Mouse (Mus musculus) CH12.LX (cell line): ENCODE data around the gene Blnk. TPM values are rescaled to one million over a fixed set of nuclear protein-coding genes. Genes with fewer than 3 reads are reported as not detected.

Source experiments
- DNase-seq: peaks from one replicate; pipeline ENCODE4 v3.0.0-alpha.2; 2013; ENCODE audit errors: extremely low read depth
- H3K27ac ChIP-seq: 2 replicates; pipeline ENCODE4 v1.5.1; 2012; ENCODE audit warnings: low read depth, mild to moderate bottlenecking, control low read depth, moderate library complexity; ENCODE audit not compliant: insufficient read depth
- H3K27me3 ChIP-seq: replicated peaks from 2 replicates; pipeline ENCODE3; 2012; ENCODE audit warnings: inconsistent platforms
- H3K36me3 ChIP-seq, 2 experiments: replicated peaks in 1 of 2; 2 replicates each; pipeline versions ENCODE3 to v1.6.1; 2012; ENCODE audit warnings: inconsistent platforms in 1 of 2, low read length in 1 of 2, mild to moderate bottlenecking in 1 of 2, mixed read lengths in 1 of 2, moderate library complexity in 1 of 2; ENCODE audit not compliant: control insufficient read depth in 1 of 2, insufficient read depth in 1 of 2
- H3K4me1 ChIP-seq, 2 experiments: 2 replicates each; pipeline ENCODE4 v1.6.1; 2012; ENCODE audit warnings: inconsistent platforms in 1 of 2, moderate library complexity in 1 of 2; ENCODE audit not compliant: insufficient read depth in 2 of 2, control insufficient read depth in 1 of 2
- H3K4me2 ChIP-seq: 2 replicates; pipeline ENCODE4 v1.6.1; 2012; ENCODE audit warnings: low read depth, mild to moderate bottlenecking, control low read depth; ENCODE audit not compliant: poor library complexity, insufficient read depth, severe bottlenecking
- H3K4me3 ChIP-seq, 3 experiments: fragments of 150-350 bp in 1 of 3; sonication (generic) in 1 of 3; replicated peaks in 1 of 3; 2 replicates each; pipeline versions ENCODE3 to v1.5.1; 2011 to 2012; ENCODE audit warnings: low read depth in 2 of 3, low read length in 2 of 3, mild to moderate bottlenecking in 2 of 3, moderate library complexity in 2 of 3, control low read depth in 1 of 3, improper control_type of control experiment in 1 of 3, inconsistent platforms in 1 of 3, mixed read lengths in 1 of 3; ENCODE audit not compliant: poor library complexity in 1 of 3
- H3K79me2 ChIP-seq: replicated peaks from 2 replicates; pipeline ENCODE4 v1.6.1; 2012; ENCODE audit warnings: mild to moderate bottlenecking, moderate library complexity; ENCODE audit not compliant: control insufficient read depth, poor library complexity, insufficient read depth, severe bottlenecking; ENCODE audit errors: extremely low read depth
- H3K9ac ChIP-seq: 2 replicates; pipeline ENCODE4 v1.6.1; 2012; ENCODE audit warnings: low read depth, mild to moderate bottlenecking, control low read depth, moderate library complexity; ENCODE audit not compliant: insufficient read depth
- H3K9me3 ChIP-seq: replicated peaks from 2 replicates; pipeline ENCODE3; 2012; ENCODE audit warnings: low read length, inconsistent platforms, mixed read lengths
- BHLHE40 ChIP-seq: IDR thresholded peaks from 2 replicates; pipeline ENCODE4 v1.6.1; 2011; ENCODE audit warnings: mild to moderate bottlenecking, low read depth, low read length, improper control_type of control experiment
- CHD2 ChIP-seq: IDR thresholded peaks from 2 replicates; pipeline ENCODE4 v1.6.1; 2011; ENCODE audit warnings: low read length, improper control_type of control experiment
- E2F4 ChIP-seq: IDR thresholded peaks from 2 replicates; pipeline ENCODE4 v1.6.1; 2011; ENCODE audit warnings: low read depth, low read length, improper control_type of control experiment; ENCODE audit not compliant: insufficient replicate concordance
- ELF1 ChIP-seq: IDR thresholded peaks from 2 replicates; pipeline ENCODE4 v1.6.1; 2014; ENCODE audit warnings: low read depth, mild to moderate bottlenecking, inconsistent platforms, low read length, improper control_type of control experiment
- ETS1 ChIP-seq: conservative IDR thresholded peaks from 2 replicates; pipeline ENCODE4 v1.6.1; 2012; ENCODE audit warnings: low read depth, mild to moderate bottlenecking, inconsistent platforms, low read length, improper control_type of control experiment, moderate library complexity
- IRF4 ChIP-seq: IDR thresholded peaks from 2 replicates; pipeline ENCODE4 v1.6.1; 2014; ENCODE audit warnings: low read depth, mild to moderate bottlenecking, inconsistent platforms, low read length, improper control_type of control experiment
- JUN ChIP-seq: IDR thresholded peaks from 2 replicates; pipeline ENCODE4 v1.6.1; 2011; ENCODE audit warnings: low read depth, mild to moderate bottlenecking, low read length, improper control_type of control experiment, moderate library complexity; ENCODE audit not compliant: insufficient read depth
- JUND ChIP-seq: conservative IDR thresholded peaks from 2 replicates; pipeline ENCODE4 v1.6.1; 2011; ENCODE audit warnings: low read depth, low read length, improper control_type of control experiment
- KAT2A ChIP-seq: IDR thresholded peaks from 2 replicates; pipeline ENCODE4 v1.6.1; 2012; ENCODE audit warnings: low read length, improper control_type of control experiment, inconsistent platforms; ENCODE audit not compliant: insufficient replicate concordance
- MAFK ChIP-seq: IDR thresholded peaks from 2 replicates; pipeline ENCODE4 v1.6.1; 2011; ENCODE audit warnings: low read length, improper control_type of control experiment; ENCODE audit not compliant: insufficient replicate concordance
- MAX ChIP-seq: IDR thresholded peaks from 2 replicates; pipeline ENCODE4 v1.6.1; 2011; ENCODE audit warnings: low read length, improper control_type of control experiment
- MAZ ChIP-seq: IDR thresholded peaks from 2 replicates; pipeline ENCODE4 v1.6.1; 2012; ENCODE audit warnings: low read depth, mild to moderate bottlenecking, inconsistent platforms, low read length, improper control_type of control experiment, moderate library complexity
- NELFE ChIP-seq: IDR thresholded peaks from 2 replicates; pipeline ENCODE4 v1.6.1; 2011; ENCODE audit warnings: low read depth, low read length, improper control_type of control experiment
- PAX5 ChIP-seq: IDR thresholded peaks from 2 replicates; pipeline ENCODE4 v1.6.1; 2012; ENCODE audit warnings: low read length, inconsistent platforms, mixed read lengths
- POLR2A ChIP-seq: IDR thresholded peaks from 2 replicates; pipeline ENCODE4 v1.6.1; 2011; ENCODE audit warnings: low read depth, mild to moderate bottlenecking, improper control_type of control experiment, low read length
- POLR2AphosphoS2 ChIP-seq: IDR thresholded peaks from 2 replicates; pipeline ENCODE4 v1.6.1; 2011; ENCODE audit warnings: low read depth, low read length, improper control_type of control experiment
- RAD21 ChIP-seq: IDR thresholded peaks from 2 replicates; pipeline ENCODE4 v1.6.1; 2011; ENCODE audit warnings: low read depth, mild to moderate bottlenecking, low read length, improper control_type of control experiment, moderate library complexity
- RCOR1 ChIP-seq: conservative IDR thresholded peaks from 2 replicates; pipeline ENCODE4 v1.6.1; 2012; ENCODE audit warnings: low read depth, mild to moderate bottlenecking, inconsistent platforms, low read length, improper control_type of control experiment
- TCF12 ChIP-seq: IDR thresholded peaks from 2 replicates; pipeline ENCODE4 v1.6.1; 2014; ENCODE audit warnings: low read depth, mild to moderate bottlenecking, inconsistent platforms, low read length, improper control_type of control experiment
- ZMIZ1 ChIP-seq: IDR thresholded peaks from 2 replicates; pipeline ENCODE4 v1.6.1; 2012; ENCODE audit warnings: low read depth, mild to moderate bottlenecking, inconsistent platforms, low read length, improper control_type of control experiment
- dilution Hi-C: fragments of 300-500 bp; cut with MboI; formaldehyde crosslinking; loops from 2 replicates; pipeline ENCODE4 v1.14.3; 2020; ENCODE audit warnings: low sequenced_read_pairs; ENCODE audit not compliant: extremely low pct_unique_long_range_greater_than_20kb, extremely low pct_ligation_motif_present
- in situ Hi-C: fragments of 300-500 bp; cut with MboI; formaldehyde crosslinking; loops from 3 replicates; pipeline ENCODE4 v1.14.3; 2019; ENCODE audit warnings: low sequenced_read_pairs, low pct_ligation_motif_present, low pct_unique_long_range_greater_than_20kb, mixed read lengths
- polyA plus RNA-seq: library from polyadenylated mRNA; unstranded; fragments of >175 nt; gene quantifications from 2 replicates; pipeline ENCODE4 v1.2.1, GENCODE M21; 2012; ENCODE audit warnings: low read depth; ENCODE audit not compliant: insufficient read length
- total RNA-seq, 2 experiments: library from RNA; depleted of rRNA; stranded (reverse); fragments of 300-350 nt in 1 of 2; fragments of >200 nt in 1 of 2; gene quantifications; 2 replicates each; pipeline ENCODE4 v1.2.3; 2012 to 2014

Blnk gene
- total and polyA plus RNA-seq, 3 experiments: 86.8 to 284 (median 101) TPM

DNA sequence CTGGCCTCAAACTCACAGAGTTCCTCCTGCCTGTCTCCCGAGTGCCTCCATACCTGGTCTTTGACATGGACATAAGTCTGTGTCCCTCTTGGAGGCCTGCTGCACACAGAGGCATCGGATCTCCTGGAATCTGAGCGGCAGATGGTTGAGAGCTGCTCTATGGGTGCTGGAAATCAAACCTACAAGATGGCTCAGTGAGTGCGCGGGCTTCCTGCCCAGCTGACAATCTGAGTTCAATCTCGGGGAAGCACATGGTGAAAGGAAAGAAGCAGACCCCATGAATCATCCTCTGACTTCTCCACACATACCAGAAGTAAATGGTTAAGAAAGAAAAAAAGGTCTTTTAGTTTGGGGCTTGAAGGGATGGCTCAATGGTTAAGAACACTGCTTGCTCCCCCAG is 37.5 kb upstream of the Blnk start:
- in situ Hi-C loops (loop anchor here (25.0 kb wide), 1 partner anchor 270 kb away; no protein-coding TSS in a partner anchor), dilution Hi-C loops (no loop called here)
- Histone ChIP-seq H3K27me3 (peaks cover 10% of the 10 kb centered on the region), H3K79me2 (no peaks in the 10 kb centered on the region), H3K27ac (no peak overlapping the region), H3K4me1 (peaks cover 3 to 4% of the 10 kb centered on the region in 2 experiments; a peak in 3 of 4 replicates), H3K9ac (no peak overlapping the region), H3K36me3 (no peaks in the 10 kb centered on the region), H3K9me3 (no peaks in the 10 kb centered on the region), H3K4me3 (no peak overlapping the region), H3K4me2 (no peak overlapping the region)
- TF ChIP-seq ZMIZ1 (no peak), RAD21 (no peak), BHLHE40 (no peak), TCF12 (no peak), IRF4 (no peak), E2F4 (no peak), POLR2AphosphoS2 (no peak), ELF1 (no peak), JUN (no peak), ETS1 (no peak), PAX5 (no peak), NELFE (no peak), POLR2A (no peak), MAZ (no peak)
- DNase-seq: no peak

DNA sequence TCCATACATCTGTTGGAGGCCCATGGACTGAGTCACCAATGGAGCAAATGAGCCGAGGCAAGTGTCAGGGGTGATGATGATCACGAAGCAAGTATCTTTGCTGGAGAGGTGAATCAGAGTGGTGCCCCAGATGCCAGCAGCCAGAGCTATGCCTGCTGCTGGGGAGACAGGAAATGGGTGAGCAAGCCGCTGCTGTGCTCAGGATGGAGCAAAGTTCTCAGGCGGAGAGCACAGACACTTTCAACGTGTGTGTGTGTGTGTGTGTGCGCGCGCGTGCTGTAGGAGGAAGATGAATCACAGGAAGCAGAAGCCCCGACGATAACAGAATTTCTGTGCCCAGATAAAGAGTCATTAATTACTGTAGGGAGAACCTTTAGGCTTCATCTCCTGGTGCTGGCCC is 36.7 kb upstream of the Blnk start:
- in situ Hi-C loops (loop anchor here (25.0 kb wide), 1 partner anchor 269 kb away; no protein-coding TSS in a partner anchor), dilution Hi-C loops (no loop called here)
- no peak overlapping the region for H3K9ac ChIP-seq
- no peak overlapping the region for H3K4me3 ChIP-seq
- peaks cover 6 to 11% of the 10 kb centered on the region in 2 experiments for H3K4me1 ChIP-seq
- TF ChIP-seq PAX5 (no peak), JUND (no peak), MAX (no peak), MAZ (no peak), KAT2A (no peak), RAD21 (no peak), POLR2A (no peak), RCOR1 (no peak), MAFK (no peak), CHD2 (no peak)
- no peaks in the 10 kb centered on the region for H3K36me3 ChIP-seq
- peaks cover 8% of the 10 kb centered on the region for H3K27me3 ChIP-seq
- no peak for DNase-seq
- H3K4me2 ChIP-seq: no peak overlapping the region
- no peak overlapping the region for H3K27ac ChIP-seq
- no peaks in the 10 kb centered on the region for H3K79me2 ChIP-seq
- no peaks in the 10 kb centered on the region for H3K9me3 ChIP-seq
